Mouse (Mus musculus): ENCODE measurements around the gene Setd5. TPM values are rescaled to one million over a fixed set of nuclear protein-coding genes. Genes with fewer than 3 reads are reported as not detected.

The Setd5 gene
- polyA plus RNA-seq, 1 experiment from 2014 or later: 90.7 TPM

DNA sequence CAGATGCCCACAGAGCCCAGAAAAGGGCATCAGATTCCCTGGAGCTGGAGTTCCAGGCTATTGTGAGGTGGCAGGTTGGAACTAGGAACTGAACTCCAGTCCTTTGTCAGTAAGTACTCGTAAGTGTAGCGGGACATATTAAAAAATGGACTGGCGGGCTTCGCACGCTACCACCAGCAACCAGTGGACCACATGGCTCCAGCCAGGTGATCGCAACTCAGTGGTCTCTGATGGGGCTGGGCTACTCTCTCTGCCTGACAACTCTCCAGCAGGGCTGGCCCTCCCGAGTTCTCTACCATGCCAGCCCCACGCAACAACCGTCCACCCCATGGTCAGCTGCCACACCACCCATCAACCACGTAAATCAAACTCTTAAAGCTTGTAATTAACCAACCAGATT is 82.9 kb downstream of the Setd5 start:
- no peak overlapping the region for H3K4me3 ChIP-seq (ENCODE audit: low read depth, low read length)
- no peaks in the 10 kb centered on the region for H3K4me1 ChIP-seq (ENCODE audit: control insufficient read depth, insufficient read depth, low read length)
- H3K9ac ChIP-seq (ENCODE audit: low read length): no peak overlapping the region
- no peak overlapping the region for H3K27ac ChIP-seq (replicated peaks; ENCODE audit: low read depth, low read length)
- ATAC-seq (ENCODE audit: insufficient number of reproducible peaks, low FRiP score, low TSS enrichment, low read depth) (no peak), DNase-seq (ENCODE audit: low spot score) (no peak)
- H3K9me3 ChIP-seq (ENCODE audit: control insufficient read depth, low read length): 0 out of 2 replicates have a peak, but pooled peaks cover 3% of the 10 kb centered on the region
- H3K36me3 ChIP-seq (ENCODE audit: control insufficient read depth, insufficient read depth, low read length): 0 out of 2 replicates have a peak, but pooled peaks cover 2% of the 10 kb centered on the region
- H3K27me3 ChIP-seq (ENCODE audit: control insufficient read depth, insufficient read depth, low read length): no peaks in the 10 kb centered on the region
- H3K4me2 ChIP-seq (ENCODE audit: low read depth, severe bottlenecking): no peak overlapping the region
- 96% methylated on average over 10 of the region's 10 CpGs for WGBS

DNA sequence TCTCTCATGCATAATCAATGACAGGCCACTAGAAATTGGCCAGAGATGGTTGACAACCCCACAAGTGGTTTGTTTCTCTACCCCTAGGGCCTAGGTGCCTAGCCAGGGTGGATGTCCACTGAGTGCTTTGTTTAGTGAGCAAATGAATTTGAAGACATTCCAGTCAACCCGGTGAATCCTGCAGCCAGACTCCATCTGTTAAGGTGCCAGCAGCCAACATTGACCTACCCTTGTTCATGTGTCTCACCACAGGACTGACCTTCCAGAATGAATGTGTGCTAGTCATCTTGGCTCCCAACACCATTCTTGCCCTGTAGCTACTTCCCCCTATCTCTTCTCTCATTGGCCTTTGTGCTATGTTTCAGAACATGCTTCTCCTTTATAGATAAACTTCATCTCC is 84.8 kb downstream of the Setd5 start:
- H3K27me3 ChIP-seq (ENCODE audit: control insufficient read depth, insufficient read depth, low read length): no peaks in the 10 kb centered on the region
- no peak overlapping the region for H3K4me3 ChIP-seq (ENCODE audit: low read depth, low read length)
- 92% methylated on average over 1 of the region's 1 CpGs for WGBS
- no peak for DNase-seq (ENCODE audit: low spot score)
- H3K4me2 ChIP-seq (ENCODE audit: low read depth, severe bottlenecking): no peak overlapping the region
- no peak overlapping the region for H3K9ac ChIP-seq (ENCODE audit: low read length)
- 0 out of 2 replicates have a peak, but pooled peaks cover 3% of the 10 kb centered on the region for H3K9me3 ChIP-seq (ENCODE audit: control insufficient read depth, low read length)
- 0 out of 2 replicates have a peak, but pooled peaks cover 2% of the 10 kb centered on the region for H3K36me3 ChIP-seq (ENCODE audit: control insufficient read depth, insufficient read depth, low read length)
- H3K27ac ChIP-seq (replicated peaks; ENCODE audit: low read depth, low read length): no peak overlapping the region
- H3K4me1 ChIP-seq (ENCODE audit: control insufficient read depth, insufficient read depth, low read length): no peaks in the 10 kb centered on the region
- ATAC-seq (ENCODE audit: insufficient number of reproducible peaks, low FRiP score, low TSS enrichment, low read depth): no peak

DNA sequence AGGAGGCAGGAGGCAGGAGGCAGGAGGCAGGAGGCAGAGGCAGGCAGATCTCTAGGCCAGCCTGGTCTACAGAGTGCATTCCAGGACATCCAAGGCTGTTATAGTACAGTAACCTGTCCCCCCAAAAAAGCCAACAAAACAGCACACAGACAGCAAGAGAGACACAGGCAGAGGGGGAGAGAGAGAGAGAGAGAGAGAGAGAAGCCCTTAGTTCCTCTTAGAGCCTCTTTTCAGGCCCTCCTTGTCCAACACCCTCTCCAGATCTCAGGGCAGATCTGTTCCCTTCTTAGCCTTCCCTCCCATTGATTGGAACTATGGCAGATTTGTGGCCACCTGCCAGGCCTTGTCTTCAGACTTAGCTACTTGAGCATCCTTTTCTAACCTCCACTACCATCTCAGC is 86.3 kb downstream of the Setd5 start:
- no peak overlapping the region for H3K4me2 ChIP-seq (ENCODE audit: low read depth, severe bottlenecking)
- H3K9ac ChIP-seq (ENCODE audit: low read length): no peak overlapping the region
- no peaks in the 10 kb centered on the region for H3K36me3 ChIP-seq (ENCODE audit: control insufficient read depth, insufficient read depth, low read length)
- H3K4me3 ChIP-seq (ENCODE audit: low read depth, low read length): no peak overlapping the region
- DNase-seq (ENCODE audit: low spot score) (no peak), ATAC-seq (ENCODE audit: insufficient number of reproducible peaks, low FRiP score, low TSS enrichment, low read depth) (no peak)
- H3K27ac ChIP-seq (replicated peaks; ENCODE audit: low read depth, low read length): no peak overlapping the region
- no peaks in the 10 kb centered on the region for H3K4me1 ChIP-seq (ENCODE audit: control insufficient read depth, insufficient read depth, low read length)
- H3K27me3 ChIP-seq (ENCODE audit: control insufficient read depth, insufficient read depth, low read length): no peaks in the 10 kb centered on the region
- H3K9me3 ChIP-seq (ENCODE audit: control insufficient read depth, low read length): 0 out of 2 replicates have a peak, but pooled peaks cover 3% of the 10 kb centered on the region

DNA sequence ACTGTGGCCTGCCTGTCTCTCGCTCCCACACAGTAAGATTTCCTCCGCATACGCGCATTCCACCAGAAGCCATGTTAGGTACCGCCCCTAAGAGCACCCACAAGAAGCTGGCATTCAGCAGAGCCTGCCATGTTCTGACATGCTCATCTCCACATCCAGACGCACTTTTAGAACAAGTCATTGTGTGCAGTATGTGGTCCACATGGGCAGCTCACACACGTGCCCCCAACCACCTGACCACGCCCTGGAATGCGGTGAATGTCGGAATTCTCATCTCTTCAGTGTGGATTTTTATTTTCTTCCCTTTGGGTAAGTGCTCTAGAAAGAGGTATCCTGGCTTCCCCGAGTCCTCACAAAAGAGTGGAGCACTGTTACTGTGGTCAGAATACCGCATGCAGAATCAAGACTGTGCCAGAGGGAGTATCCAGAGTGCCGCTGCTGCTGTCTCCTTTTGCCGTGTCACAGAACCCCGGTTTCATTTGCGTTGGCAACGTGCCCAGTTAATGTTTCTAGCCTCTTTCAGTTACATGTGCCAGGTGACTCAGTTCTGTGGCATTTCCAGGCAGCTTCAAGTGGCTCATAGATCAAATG is 89.6 kb downstream of the Setd5 start:
- Histone ChIP-seq H3K27ac (replicated peaks; ENCODE audit: low read depth, low read length) (no peak overlapping the region), H3K9me3 (ENCODE audit: control insufficient read depth, low read length) (0 out of 2 replicates have a peak, but pooled peaks cover 3% of the 10 kb centered on the region), H3K36me3 (ENCODE audit: control insufficient read depth, insufficient read depth, low read length) (no peaks in the 10 kb centered on the region), H3K4me2 (ENCODE audit: low read depth, severe bottlenecking) (no peak overlapping the region), H3K9ac (ENCODE audit: low read length) (no peak overlapping the region), H3K27me3 (ENCODE audit: control insufficient read depth, insufficient read depth, low read length) (no peaks in the 10 kb centered on the region), H3K4me1 (ENCODE audit: control insufficient read depth, insufficient read depth, low read length) (no peaks in the 10 kb centered on the region), H3K4me3 (ENCODE audit: low read depth, low read length) (no peak overlapping the region)
- ATAC-seq (ENCODE audit: insufficient number of reproducible peaks, low FRiP score, low TSS enrichment, low read depth): no peak
- WGBS: 78% methylated on average over 17 of the region's 17 CpGs
- no peak for DNase-seq (ENCODE audit: low spot score)

DNA sequence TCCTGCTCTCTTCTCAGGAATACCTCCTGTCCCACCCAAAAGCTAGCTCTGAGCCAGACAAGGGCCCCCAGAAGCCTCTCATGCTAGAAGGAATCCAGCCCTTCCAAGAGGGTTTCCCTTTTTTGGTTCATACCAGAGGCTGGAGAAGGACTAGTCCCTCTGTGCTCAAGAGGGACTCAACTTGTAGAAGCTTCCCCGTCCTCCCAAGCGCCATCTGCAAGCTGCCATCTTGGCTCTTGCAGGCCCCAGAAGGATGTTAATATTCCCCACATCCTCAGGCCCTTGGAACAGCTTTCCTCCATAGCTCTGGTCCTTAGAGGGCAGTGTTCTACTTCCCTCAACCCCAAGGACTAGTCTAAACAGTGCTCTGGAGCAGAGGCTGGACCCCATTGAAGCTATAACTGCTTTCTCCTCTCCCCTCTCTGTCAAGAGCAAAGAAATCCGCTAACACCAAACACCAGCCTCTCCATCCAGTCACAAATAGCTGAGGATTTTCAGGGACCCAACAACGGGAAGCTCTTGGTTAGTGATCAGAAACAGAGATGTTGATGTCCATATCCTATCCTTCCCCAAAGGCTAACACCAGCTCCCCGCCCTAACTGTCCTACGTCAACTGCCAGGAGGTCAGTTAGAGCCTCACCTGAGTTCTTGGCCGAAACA is 91.3 kb downstream of the Setd5 start:
- no peak overlapping the region for H3K9ac ChIP-seq (ENCODE audit: low read length)
- no peak for DNase-seq (ENCODE audit: low spot score)
- H3K36me3 ChIP-seq (ENCODE audit: control insufficient read depth, insufficient read depth, low read length): no peaks in the 10 kb centered on the region
- H3K27ac ChIP-seq (replicated peaks; ENCODE audit: low read depth, low read length): no peak overlapping the region
- no peaks in the 10 kb centered on the region for H3K4me1 ChIP-seq (ENCODE audit: control insufficient read depth, insufficient read depth, low read length)
- no peak overlapping the region for H3K4me2 ChIP-seq (ENCODE audit: low read depth, severe bottlenecking)
- WGBS: 91% methylated on average over 7 of the region's 7 CpGs
- H3K4me3 ChIP-seq (ENCODE audit: low read depth, low read length): no peak overlapping the region
- no peaks in the 10 kb centered on the region for H3K9me3 ChIP-seq (ENCODE audit: control insufficient read depth, low read length)
- no peaks in the 10 kb centered on the region for H3K27me3 ChIP-seq (ENCODE audit: control insufficient read depth, insufficient read depth, low read length)
- ATAC-seq (ENCODE audit: insufficient number of reproducible peaks, low FRiP score, low TSS enrichment, low read depth): no peak

DNA sequence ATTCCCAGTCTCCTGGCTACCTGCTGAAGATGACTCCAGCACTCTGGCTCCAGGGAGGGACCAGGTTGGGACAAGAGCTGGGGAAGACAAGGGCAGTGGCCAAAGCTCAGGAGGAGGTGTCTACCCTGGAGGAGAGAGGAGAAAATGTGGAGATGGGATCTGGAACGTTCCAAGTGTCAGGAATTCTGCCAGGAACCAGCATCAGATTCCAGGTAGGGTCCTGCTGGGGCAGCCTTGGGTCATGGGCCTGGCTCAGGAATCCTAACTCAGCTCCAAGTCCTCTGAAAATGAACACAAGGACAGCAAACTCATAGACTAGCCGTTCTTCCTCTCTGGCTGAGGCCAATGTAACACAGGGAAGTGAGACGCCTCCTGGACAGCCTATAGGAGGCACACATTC is 92.7 kb downstream of the Setd5 start:
- Histone ChIP-seq H3K27ac (replicated peaks; ENCODE audit: low read depth, low read length) (no peak overlapping the region), H3K27me3 (ENCODE audit: control insufficient read depth, insufficient read depth, low read length) (no peaks in the 10 kb centered on the region), H3K9me3 (ENCODE audit: control insufficient read depth, low read length) (no peaks in the 10 kb centered on the region), H3K4me3 (ENCODE audit: low read depth, low read length) (no peak overlapping the region), H3K4me1 (ENCODE audit: control insufficient read depth, insufficient read depth, low read length) (no peaks in the 10 kb centered on the region), H3K9ac (ENCODE audit: low read length) (no peak overlapping the region), H3K36me3 (ENCODE audit: control insufficient read depth, insufficient read depth, low read length) (no peaks in the 10 kb centered on the region), H3K4me2 (ENCODE audit: low read depth, severe bottlenecking) (no peak overlapping the region)
- WGBS: 78% methylated on average over 3 of the region's 3 CpGs
- ATAC-seq (ENCODE audit: insufficient number of reproducible peaks, low FRiP score, low TSS enrichment, low read depth): no peak
- DNase-seq (ENCODE audit: low spot score): no peak

DNA sequence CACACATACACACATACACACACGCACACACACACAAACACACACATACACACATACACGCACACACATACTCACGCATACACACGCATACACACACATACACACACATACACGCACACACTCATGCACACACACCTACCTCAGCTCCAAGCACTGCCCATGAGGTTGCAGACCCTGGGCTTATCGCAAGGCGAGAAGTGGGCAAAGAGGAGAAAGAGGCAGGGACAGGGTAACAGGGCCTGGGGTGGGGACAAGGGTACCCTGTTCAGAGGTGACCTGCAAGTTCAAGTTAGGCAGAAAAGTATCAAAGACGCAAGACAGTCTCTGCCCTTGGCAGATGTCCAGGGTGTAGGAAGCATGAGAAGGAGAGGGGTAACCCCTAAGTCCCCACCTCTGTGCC is 93.5 kb downstream of the Setd5 start:
- no peak overlapping the region for H3K4me2 ChIP-seq (ENCODE audit: low read depth, severe bottlenecking)
- WGBS: 91% methylated on average over 8 of the region's 8 CpGs
- no peaks in the 10 kb centered on the region for H3K9me3 ChIP-seq (ENCODE audit: control insufficient read depth, low read length)
- H3K4me1 ChIP-seq (ENCODE audit: control insufficient read depth, insufficient read depth, low read length): no peaks in the 10 kb centered on the region
- H3K27ac ChIP-seq (replicated peaks; ENCODE audit: low read depth, low read length): no peak overlapping the region
- no peaks in the 10 kb centered on the region for H3K27me3 ChIP-seq (ENCODE audit: control insufficient read depth, insufficient read depth, low read length)
- ATAC-seq (ENCODE audit: insufficient number of reproducible peaks, low FRiP score, low TSS enrichment, low read depth): no peak
- H3K9ac ChIP-seq (ENCODE audit: low read length): no peak overlapping the region
- no peak for DNase-seq (ENCODE audit: low spot score)
- H3K4me3 ChIP-seq (ENCODE audit: low read depth, low read length): no peak overlapping the region
- no peaks in the 10 kb centered on the region for H3K36me3 ChIP-seq (ENCODE audit: control insufficient read depth, insufficient read depth, low read length)

DNA sequence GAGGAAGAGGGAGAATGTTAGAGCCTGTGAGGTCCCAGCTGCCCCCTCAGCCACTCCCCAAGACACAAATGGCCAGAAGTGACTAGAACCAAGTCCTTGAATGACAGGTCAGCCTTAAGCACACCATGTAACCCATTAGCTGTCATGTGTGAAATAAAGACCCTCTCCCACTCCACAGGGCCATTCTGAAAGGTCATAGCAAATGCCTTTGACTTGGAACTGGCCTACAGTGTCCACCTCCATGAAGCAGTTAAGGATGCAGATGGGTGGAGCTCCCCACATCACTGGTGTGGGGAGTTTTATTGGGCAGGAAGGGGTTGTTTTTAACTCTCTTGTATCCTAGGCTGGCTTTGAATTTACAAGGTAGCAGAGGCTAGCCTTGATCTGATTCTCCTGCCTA is 94.8 kb downstream of the Setd5 start:
- H3K9ac ChIP-seq (ENCODE audit: low read length): no peak overlapping the region
- no peaks in the 10 kb centered on the region for H3K27me3 ChIP-seq (ENCODE audit: control insufficient read depth, insufficient read depth, low read length)
- no peak for DNase-seq (ENCODE audit: low spot score)
- ATAC-seq (ENCODE audit: insufficient number of reproducible peaks, low FRiP score, low TSS enrichment, low read depth): no peak
- no peaks in the 10 kb centered on the region for H3K36me3 ChIP-seq (ENCODE audit: control insufficient read depth, insufficient read depth, low read length)
- no peaks in the 10 kb centered on the region for H3K9me3 ChIP-seq (ENCODE audit: control insufficient read depth, low read length)
- no peak overlapping the region for H3K4me2 ChIP-seq (ENCODE audit: low read depth, severe bottlenecking)
- no peak overlapping the region for H3K27ac ChIP-seq (replicated peaks; ENCODE audit: low read depth, low read length)
- H3K4me1 ChIP-seq (ENCODE audit: control insufficient read depth, insufficient read depth, low read length): no peaks in the 10 kb centered on the region
- H3K4me3 ChIP-seq (ENCODE audit: low read depth, low read length): no peak overlapping the region

DNA sequence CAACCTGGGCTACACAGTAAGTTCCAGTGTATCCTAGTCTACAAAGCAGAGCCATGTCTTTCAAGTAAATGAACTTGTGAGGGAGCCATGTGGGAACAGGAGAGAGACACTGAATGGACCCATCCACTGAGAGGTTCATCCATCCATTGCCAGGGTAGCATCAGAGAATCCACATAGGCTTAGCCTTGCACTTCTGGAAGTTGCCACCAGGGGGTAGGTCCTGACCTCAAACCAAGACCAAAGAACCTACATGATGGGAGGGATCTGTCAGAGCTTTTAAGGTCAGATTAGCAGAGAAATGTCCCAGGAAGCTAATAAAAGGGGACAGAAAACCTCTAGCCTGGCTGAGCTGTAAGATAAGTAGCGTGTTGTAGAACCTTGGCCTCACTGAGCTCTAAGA is 95.4 kb downstream of the Setd5 start:
- Histone ChIP-seq H3K36me3 (ENCODE audit: control insufficient read depth, insufficient read depth, low read length) (no peaks in the 10 kb centered on the region), H3K4me2 (ENCODE audit: low read depth, severe bottlenecking) (no peak overlapping the region), H3K27me3 (ENCODE audit: control insufficient read depth, insufficient read depth, low read length) (no peaks in the 10 kb centered on the region), H3K9me3 (ENCODE audit: control insufficient read depth, low read length) (no peaks in the 10 kb centered on the region), H3K9ac (ENCODE audit: low read length) (no peak overlapping the region), H3K4me1 (ENCODE audit: control insufficient read depth, insufficient read depth, low read length) (no peaks in the 10 kb centered on the region), H3K27ac (replicated peaks; ENCODE audit: low read depth, low read length) (no peak overlapping the region), H3K4me3 (ENCODE audit: low read depth, low read length) (no peak overlapping the region)
- DNase-seq (ENCODE audit: low spot score) (peak; percentile 72), ATAC-seq (ENCODE audit: insufficient number of reproducible peaks, low FRiP score, low TSS enrichment, low read depth) (no peak)
- 65% methylated on average over 1 of the region's 1 CpGs for WGBS
